Mouse (Mus musculus) liver, embryonic 14.5 days (tissue): ENCODE measurements around the gene Foxd3. TPM values are rescaled to one million over a fixed set of nuclear protein-coding genes. Genes with fewer than 3 reads are reported as not detected.
"Not testable (repeated sequence)": the region's sequence is repeated elsewhere in the genome, so short reads cannot be mapped to it uniquely, and the experiment has no call there.

Experiments
- ATAC-seq: fragments of 200-750 bp; cut with Nextera tagmentation; 2 replicates; pipeline ENCODE4 v1.8.0; 2017; ENCODE audit warnings: moderate number of reproducible peaks, mild to moderate bottlenecking, moderate library complexity; ENCODE audit not compliant: insufficient read depth
- DNase-seq, 3 experiments: peaks; one replicate each; pipeline ENCODE4 v3.0.0-alpha.2; 2012 to 2013; ENCODE audit warnings: low read depth in 3 of 3, low spot score in 3 of 3
- H3K27ac ChIP-seq: fragments of 300-500 bp; sonication (generic); 2 replicates; pipeline ENCODE4 v1.5.1; 2014; ENCODE audit warnings: moderate library complexity, mild to moderate bottlenecking, control low read depth, inconsistent platforms
- H3K27me3 ChIP-seq: fragments of 300-500 bp; sonication (generic); 2 replicates; pipeline ENCODE4 v1.6.1; 2014; ENCODE audit warnings: mild to moderate bottlenecking, low read length, moderate library complexity; ENCODE audit not compliant: control insufficient read depth, insufficient read depth
- H3K36me3 ChIP-seq: fragments of 300-500 bp; sonication (generic); replicated peaks from 2 replicates; pipeline ENCODE4 v1.6.1; 2014; ENCODE audit warnings: low read depth; ENCODE audit not compliant: control insufficient read depth, insufficient read depth
- H3K4me1 ChIP-seq, 2 experiments: fragments of 200-500 bp in 1 of 2; fragments of 300-500 bp in 1 of 2; sonication (generic) in 1 of 2; replicated peaks; 2 replicates each; pipeline ENCODE4 v1.6.1; 2012 to 2014; ENCODE audit warnings: antibody characterized with exemption in 1 of 2, inconsistent platforms in 1 of 2, low read length in 1 of 2; ENCODE audit not compliant: control insufficient read depth in 2 of 2, insufficient read depth in 2 of 2
- H3K4me2 ChIP-seq: fragments of 300-500 bp; sonication (generic); 2 replicates; pipeline ENCODE4 v1.6.1; 2014; ENCODE audit warnings: low read depth, mild to moderate bottlenecking, control low read depth, moderate library complexity
- H3K4me3 ChIP-seq, 2 experiments: fragments of 200-500 bp in 1 of 2; fragments of 300-500 bp in 1 of 2; sonication (generic) in 1 of 2; 2 replicates each; pipeline ENCODE4 v1.5.1; 2012 to 2014; ENCODE audit warnings: low read depth in 2 of 2, low read length in 2 of 2, mild to moderate bottlenecking in 2 of 2, control low read depth in 1 of 2, inconsistent platforms in 1 of 2, moderate library complexity in 1 of 2; ENCODE audit not compliant: insufficient read depth in 1 of 2
- H3K9ac ChIP-seq: fragments of 300-500 bp; sonication (generic); replicated peaks from 2 replicates; pipeline ENCODE4 v1.6.1; 2014; ENCODE audit warnings: mild to moderate bottlenecking, control low read depth, moderate library complexity
- H3K9me3 ChIP-seq: fragments of 300-500 bp; sonication (generic); 2 replicates; pipeline ENCODE4 v1.6.1; 2016; ENCODE audit warnings: low read length, mixed read lengths; ENCODE audit not compliant: control insufficient read depth
- CTCF ChIP-seq: IDR thresholded peaks from 2 replicates; pipeline ENCODE4 v1.5.1; 2016; ENCODE audit warnings: antibody characterized with exemption, low read depth, control low read depth
- EP300 ChIP-seq: IDR thresholded peaks from 2 replicates; pipeline ENCODE4 v1.6.1; 2016; ENCODE audit warnings: antibody characterized with exemption, low read depth
- WGBS: fragments of 180-500 bp; shearing (Covaris S2); extraction: QIAGEN DNeasy Blood & Tissue Kit; methylation state at CpG from one replicate; pipeline ENCODE4 v1.1.7; 2014; ENCODE audit not compliant: insufficient replicate concordance; 5-methylcytosine and 5-hydroxymethylcytosine counted together
- polyA plus RNA-seq, 2 experiments: library from polyadenylated mRNA; depleted of rRNA in 1 of 2; stranded (reverse) in 1 of 2; unstranded in 1 of 2; fragments of >200 nt; fragmentation: Nextera tagmentation in 1 of 2; extraction: Ambion mirVana in 1 of 2; gene quantifications; 2 replicates each; pipeline versions ENCODE4 v1.2.1 to v1.2.3; 2012 to 2014

Foxd3 gene
- polyA plus RNA-seq, 2 experiments, result 0.01 TPM; not detected in 1

- Histone ChIP-seq H3K36me3 (no peaks in the 10 kb centered on the region), H3K9ac (no peak overlapping the region), H3K27ac (no peak overlapping the region), H3K27me3 (no peaks in the 10 kb centered on the region), H3K4me3 (no peak overlapping the region), H3K4me1 (no peaks in the 10 kb centered on the region), H3K4me2 (no peak overlapping the region), H3K9me3 (no peaks in the 10 kb centered on the region)
- 76% methylated on average over 4 of the region's 4 CpGs for WGBS
- TF ChIP-seq EP300, result no peak
- DNase-seq (no peak), ATAC-seq (no peak)
These were observed 20.1 kb upstream of the Foxd3 start for GRCm38 (mm10) chr4:99636038-99636437.

- H3K36me3 ChIP-seq, result no peaks in the 10 kb centered on the region
- ATAC-seq, result no peak
- H3K9ac ChIP-seq, result no peak overlapping the region
- WGBS, result 61% methylated on average over 4 of the region's 4 CpGs
- TF ChIP-seq EP300 (no peak), CTCF (no peak)
- no peak for DNase-seq
- no peak overlapping the region for H3K4me3 ChIP-seq
- no peak overlapping the region for H3K27ac ChIP-seq
- H3K9me3 ChIP-seq, result no peaks in the 10 kb centered on the region
- H3K4me1 ChIP-seq, result no peaks in the 10 kb centered on the region
- H3K27me3 ChIP-seq, result no peaks in the 10 kb centered on the region
- H3K4me2 ChIP-seq, result no peak overlapping the region
These were observed 19.4 kb upstream of the Foxd3 start for GRCm38 (mm10) chr4:99636711-99637110.

DNA sequence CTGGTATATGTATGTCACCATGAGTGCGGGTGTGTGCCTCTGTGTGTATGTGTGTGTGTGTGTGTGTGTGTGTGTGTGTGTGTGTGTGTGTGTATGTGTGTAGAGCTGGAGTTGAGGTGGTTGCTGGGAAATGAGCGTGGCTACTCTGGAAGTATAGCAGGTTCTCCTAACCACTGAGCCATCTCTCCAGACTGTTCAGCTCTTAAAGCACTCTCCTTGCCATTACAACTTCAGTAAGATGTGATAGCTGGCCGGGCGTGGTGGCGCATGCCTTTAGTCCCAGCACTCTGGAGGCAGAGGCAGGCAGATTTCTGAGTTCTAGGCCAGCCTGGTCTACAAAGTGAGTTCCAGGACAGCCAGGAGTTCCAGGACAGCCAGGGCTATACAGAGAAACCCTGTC, 15.5 kb upstream of the Foxd3 start:
- ATAC-seq, H3K4me3 ChIP-seq, H3K4me1 ChIP-seq, H3K9me3 ChIP-seq, DNase-seq, H3K4me2 ChIP-seq, H3K9ac ChIP-seq, H3K27ac ChIP-seq, H3K36me3 ChIP-seq, H3K27me3 ChIP-seq: not testable (repeated sequence)
- WGBS, result 59% methylated on average over 5 of the region's 5 CpGs

DNA sequence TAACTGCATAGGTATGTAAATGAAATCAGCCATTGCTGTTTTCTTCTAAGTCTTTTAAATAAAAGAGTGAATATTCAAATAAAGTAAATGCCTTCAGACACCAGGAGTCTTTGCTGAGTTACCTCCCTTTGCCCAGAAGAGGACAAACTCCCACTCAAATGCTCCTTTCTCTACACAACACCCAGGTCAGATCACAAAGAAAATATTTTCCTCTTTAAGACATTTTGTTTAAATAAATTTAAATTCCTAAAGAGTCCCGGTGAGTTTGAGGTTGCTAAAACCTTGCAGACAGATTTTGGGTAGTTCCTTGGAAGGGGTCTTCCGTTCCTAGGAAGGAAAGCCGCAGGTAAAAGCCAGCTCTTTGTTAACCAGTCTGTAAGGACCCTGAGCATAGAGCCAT, 14.2 kb upstream of the Foxd3 start:
- no peaks in the 10 kb centered on the region; the same call in 1 of the 2 replicates for H3K27me3 ChIP-seq
- no peaks in the 10 kb centered on the region for H3K9me3 ChIP-seq
- no peak overlapping the region for H3K9ac ChIP-seq
- no peak for DNase-seq
- H3K4me2 ChIP-seq, result no peak overlapping the region
- TF ChIP-seq CTCF, result no peak
- no peak for TF ChIP-seq EP300
- H3K27ac ChIP-seq, result no peak overlapping the region
- H3K36me3 ChIP-seq, result no peaks in the 10 kb centered on the region
- no peak for ATAC-seq
- H3K4me3 ChIP-seq, result no peak overlapping the region
- no peaks in the 10 kb centered on the region for H3K4me1 ChIP-seq
- 30% methylated on average over 3 of the region's 3 CpGs for WGBS

GRCm38 (mm10) chr4:99645560-99645959, 10.5 kb upstream of the Foxd3 start:
- Histone ChIP-seq H3K27ac (no peak overlapping the region), H3K9ac (no peak overlapping the region), H3K4me3 (no peak overlapping the region), H3K4me1 (no peaks in the 10 kb centered on the region), H3K27me3 (peaks cover 21% of the 10 kb centered on the region), H3K36me3 (no peaks in the 10 kb centered on the region), H3K9me3 (no peaks in the 10 kb centered on the region), H3K4me2 (no peak overlapping the region)
- 56% methylated on average over 4 of the region's 4 CpGs for WGBS
- DNase-seq (no peak), ATAC-seq (no peak)
- no peak for TF ChIP-seq CTCF
- TF ChIP-seq EP300, result no peak
